Mouse (Mus musculus) frontal cortex, postnatal 14 days (tissue): ENCODE data around the gene Adcy10.

Experiments used
- DNase-seq, 2 experiments: peaks; one replicate each; pipeline ENCODE4 v3.0.0; 2022; ENCODE audit warnings: low spot score in 2 of 2

The Adcy10 gene

DNA sequence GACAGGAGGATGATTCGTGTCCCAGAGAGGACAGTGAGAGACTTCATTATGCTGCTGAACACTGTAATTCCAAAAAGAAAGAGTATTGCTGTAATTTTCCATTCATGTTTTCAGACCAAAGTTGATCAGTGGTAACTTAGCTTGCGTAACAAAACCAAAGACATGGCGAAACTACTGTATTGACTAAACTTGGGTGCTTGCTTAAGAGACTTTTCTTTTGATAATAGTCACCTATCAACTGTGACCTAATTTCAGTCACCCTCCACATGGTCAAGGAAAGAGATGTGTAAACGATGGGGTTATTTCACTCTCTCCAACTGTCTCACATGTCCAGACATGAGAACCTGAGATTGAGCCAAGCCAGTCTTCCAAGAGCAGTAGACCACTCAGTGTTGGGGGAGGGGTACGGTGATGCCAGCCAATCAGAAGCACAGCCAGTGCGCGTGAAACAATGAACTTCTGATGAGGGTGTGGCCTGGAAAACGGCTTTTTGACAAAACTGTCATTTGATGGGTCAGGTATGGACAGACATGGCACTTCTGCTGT, at the start of gene Adcy10:
Gene Adcy10 (plus strand): TSS at position 496 of the 546 bp plus-strand sequence.
- no peak for DNase-seq

DNA sequence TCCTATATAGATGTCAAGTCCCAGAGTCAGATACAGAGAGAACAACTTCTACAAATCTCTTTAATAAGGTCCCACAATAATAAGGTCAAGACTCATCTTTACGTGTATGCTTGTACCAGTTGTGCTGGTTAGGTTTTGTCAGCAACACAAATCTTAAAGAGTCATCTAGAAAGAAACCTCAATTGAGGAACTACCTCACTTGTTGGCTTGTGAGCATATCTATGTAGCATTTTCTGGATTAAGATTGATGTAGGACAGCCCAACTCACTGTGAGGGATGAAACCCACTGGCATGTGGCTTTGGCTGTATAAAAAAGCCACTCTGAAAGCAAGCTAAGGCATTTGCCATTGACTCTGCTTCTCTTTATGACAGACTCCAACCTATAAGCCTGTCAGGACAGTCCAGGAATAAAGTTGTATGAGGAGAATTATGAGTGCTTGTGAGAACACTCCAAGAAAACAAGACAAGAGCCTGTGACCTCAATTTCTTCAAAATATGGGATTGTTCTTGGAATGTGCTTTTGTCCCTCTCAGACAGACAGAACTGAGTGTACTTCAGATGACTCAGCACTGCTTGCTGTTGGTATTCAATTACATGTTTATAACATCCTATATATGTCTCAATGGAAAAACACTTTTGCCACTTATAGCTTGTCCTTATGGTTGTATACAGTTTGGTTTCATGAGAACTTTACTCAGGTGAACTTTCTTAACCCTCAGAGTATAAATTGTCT, 46.5 kb upstream of the Adcy10 start:
- DNase-seq: no peak

DNA sequence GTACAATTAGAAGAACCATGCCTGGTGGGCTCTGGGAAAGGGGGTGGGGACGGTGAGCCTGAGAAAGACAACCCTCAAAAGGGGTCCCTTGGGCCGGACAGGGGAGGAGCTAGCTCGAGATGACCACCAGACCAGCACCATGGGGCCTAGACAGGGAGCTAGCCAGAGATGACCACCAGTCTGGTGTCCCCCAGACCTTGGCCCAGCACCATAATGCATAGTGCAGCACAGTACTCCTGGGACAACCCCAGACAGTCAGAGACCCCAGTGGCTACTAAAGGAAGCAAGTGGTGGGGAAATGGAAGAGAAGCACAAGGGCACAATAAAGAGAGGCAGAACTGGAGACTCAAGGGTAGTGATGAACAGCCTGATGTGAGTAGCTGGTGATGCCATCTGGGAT, 44.2 kb upstream of the Adcy10 start:
- no peak for DNase-seq

DNA sequence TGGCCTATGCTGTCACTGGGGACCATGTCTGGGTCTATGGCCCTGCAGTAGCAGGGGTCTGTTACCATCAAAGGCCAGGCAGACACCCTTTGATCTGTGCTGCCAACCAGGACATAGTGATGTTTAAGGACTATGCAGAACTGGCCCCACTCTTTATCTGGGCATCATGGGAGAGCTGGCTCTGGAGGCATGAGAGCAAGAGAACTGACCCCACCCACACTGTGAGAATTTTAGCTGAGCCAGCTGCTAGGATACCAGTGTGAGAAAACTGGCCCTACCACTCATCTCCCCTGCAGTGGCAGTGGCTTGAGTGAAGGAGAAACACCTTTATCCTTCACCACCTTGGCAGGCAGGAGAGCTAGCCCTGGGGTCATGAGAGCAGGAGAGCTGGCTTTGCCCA, 43.8 kb upstream of the Adcy10 start:
- DNase-seq: no peak

DNA sequence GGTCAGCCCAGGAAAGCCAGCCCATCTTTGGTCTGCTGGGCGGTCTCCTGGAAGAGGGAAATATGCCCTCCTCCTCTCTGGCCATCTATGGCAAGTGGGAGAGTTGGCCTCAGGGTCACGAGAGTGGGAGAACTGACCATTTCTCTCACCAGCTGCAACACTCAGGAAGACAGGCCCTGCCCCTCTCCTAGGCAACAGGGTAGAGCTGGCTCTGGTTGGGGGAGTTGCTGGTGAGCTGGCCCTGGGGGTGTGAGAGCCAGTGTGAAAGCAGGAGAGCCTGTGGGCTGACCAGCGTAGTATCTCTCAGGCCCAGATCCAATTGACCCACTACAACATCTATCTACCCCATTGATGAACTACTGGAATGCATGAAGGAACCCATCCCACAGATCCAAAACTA, 43.3 kb upstream of the Adcy10 start:
- no peak for DNase-seq

DNA sequence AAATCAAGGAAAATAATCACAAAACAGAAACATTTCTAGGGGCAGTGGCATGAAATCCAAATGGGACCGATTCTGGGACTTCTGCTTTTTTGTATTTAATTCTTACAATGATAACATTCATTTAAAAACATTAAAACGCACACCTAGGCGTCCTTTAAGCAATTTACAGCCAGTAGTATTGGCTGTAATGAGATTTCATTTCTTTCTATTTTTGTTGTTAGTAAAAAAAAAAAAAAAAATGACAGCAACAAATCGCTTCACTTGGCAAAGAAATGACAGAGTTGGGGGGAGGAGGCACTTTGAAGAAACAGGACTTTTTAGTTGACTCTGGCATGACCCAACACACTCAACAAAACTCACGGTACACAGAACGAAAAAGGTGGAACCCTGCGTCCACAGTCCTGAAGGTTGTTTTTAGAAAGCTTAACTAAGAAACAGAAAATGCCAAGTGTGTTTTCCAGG, 25.9 kb upstream of the Adcy10 start:
- no peak for DNase-seq

DNA sequence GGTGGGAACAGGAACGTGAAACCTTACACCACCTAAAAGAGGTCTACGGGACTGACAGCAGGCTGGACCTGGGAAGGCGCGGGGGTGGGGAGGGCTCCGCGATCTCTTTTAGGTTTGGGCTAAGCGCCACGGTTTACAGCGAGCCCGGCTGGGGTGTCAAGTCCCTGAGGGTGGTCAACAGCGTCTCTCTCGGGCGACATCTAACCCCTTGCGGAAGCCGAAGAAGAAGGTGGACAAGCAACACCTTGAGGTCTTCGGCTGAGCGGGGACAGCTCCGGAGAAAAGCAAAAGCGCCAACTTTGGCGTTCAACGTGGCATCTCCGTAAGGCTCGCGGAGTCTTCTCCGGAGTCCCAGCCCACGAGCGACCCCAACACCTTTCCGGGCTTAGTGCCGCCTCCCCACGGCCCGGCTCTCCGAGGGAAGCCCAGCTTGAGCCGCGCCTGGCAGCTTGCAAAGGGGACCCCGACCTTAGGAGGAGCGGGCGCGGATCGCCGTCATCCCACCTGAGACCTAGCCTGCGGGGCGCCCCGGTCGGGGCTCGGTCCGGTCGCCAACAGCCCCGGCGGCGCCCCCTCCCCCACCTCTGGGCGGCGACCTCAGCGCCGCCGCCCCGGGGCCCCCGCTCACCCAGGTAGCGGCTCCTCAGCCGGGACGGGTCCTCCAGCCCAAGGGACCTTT, 25.3 kb upstream of the Adcy10 start:
- DNase-seq: peak; percentile 36 to 39

DNA sequence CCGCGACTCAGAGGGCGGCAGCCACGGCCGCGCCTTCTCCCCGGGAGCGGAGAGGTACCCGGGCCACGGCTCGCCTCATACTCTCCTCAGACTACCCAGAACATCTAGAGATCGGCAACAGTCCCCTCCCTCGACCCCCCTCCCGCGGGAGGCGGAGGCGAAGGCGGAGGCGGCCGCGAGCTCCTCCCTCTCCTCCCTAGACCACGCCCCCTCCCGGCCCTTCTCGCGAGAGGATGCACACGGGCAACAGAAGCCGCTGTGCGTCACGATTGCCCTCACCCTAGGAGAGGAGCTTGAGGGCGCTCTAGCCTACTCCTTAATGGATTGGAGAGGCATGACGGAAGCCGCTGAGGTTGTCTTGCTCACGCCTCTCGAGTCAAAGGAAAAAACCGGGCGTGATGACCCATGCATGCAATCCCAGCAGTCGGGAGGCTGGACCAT, 24.6 kb upstream of the Adcy10 start, which contains the start of the genes Dcaf6 and Mpc2:
Gene Dcaf6 (minus strand): TSS at position 116 of the 441 bp plus-strand sequence.
Gene Mpc2 (plus strand): TSS at position 278 of the 441 bp plus-strand sequence.
- peak; percentile 99 to 100 for DNase-seq

DNA sequence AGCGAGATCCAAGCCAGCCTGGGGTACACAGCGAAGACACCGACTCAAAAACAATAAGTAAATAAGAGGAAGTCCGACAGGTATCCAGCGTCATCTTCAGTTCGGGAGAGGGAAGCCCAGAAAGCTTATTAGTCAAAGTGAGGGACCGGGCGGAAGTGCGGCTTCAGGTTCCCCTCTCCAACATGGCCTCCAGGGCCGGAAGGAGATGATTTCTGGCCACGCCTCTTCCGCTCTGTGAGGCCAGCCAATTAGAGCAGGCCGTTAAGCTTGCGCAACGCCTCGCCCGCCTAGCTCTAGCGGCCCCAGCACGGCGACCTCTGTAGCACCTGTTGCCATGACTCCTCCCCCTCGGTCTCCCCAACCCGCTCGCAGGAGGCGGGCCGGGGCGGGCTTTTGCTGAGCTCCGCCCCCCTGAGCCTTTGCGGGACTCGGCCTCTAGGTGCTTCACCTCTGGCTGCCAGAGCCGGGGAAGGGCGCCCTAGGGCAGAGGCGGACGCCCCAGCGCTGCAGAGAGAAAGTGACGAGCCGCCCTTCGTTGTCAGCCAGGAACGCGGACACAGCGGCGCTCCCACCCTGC, 24.1 kb upstream of the Adcy10 start:
- DNase-seq: peak; percentile 98 to 99

DNA sequence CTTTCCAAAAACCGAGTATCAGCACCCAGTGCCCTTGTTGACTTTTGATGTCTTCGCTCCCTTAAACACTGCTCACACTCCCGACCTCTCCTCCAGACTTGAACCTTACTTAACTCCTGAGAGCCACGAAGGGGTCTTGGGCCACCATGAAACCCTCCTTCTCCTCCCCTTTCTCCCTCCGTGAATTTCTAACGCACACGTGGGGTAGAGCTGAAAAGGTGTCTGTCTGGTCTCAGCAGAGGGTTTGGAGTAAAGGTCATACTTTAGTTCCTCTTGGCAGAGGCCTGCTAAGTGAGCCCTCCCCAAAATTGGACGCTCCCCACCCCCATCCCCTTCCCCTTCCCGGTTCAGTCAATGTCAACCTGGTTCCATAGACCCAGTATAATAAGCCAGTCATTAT, 23.3 kb upstream of the Adcy10 start:
- DNase-seq: no peak

DNA sequence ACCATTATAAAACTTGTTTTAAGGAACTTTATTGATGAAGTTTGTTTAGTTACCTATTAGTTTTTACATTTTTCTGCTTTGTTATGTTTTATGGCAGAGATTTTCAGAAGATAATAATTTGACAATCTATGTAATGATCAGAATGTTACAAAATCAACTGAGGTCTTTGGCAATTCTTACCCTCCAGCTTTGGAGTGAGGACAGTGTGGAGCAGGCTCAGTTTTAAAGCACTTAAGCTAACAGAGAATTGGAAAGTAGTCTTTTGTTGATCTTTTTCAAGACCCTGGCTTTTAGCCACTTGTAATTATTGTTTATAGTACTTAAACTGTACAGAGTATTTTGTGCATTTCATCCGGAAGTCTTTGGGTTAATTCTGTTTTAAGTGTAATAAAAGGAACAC, 22.1 kb upstream of the Adcy10 start:
- DNase-seq: no peak

DNA sequence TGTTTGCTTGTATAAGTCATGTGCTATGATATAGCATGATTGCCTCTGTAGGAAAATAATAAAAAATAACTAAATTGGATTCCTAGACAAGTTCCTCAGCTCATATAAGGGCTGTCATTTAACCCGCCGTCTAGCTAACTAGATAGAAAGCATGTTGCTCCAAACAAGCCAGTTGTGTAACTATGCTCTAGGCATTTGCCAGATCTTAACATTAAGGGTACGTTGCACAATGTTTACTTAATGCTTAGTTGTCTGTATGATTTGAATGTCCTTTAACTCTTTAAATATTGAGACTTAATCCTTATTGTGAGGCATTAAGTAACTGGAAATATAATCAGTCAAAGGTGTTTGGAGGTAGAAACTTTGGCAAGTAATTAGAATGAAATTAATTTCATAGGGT, 20.4 kb upstream of the Adcy10 start:
- DNase-seq: no peak

DNA sequence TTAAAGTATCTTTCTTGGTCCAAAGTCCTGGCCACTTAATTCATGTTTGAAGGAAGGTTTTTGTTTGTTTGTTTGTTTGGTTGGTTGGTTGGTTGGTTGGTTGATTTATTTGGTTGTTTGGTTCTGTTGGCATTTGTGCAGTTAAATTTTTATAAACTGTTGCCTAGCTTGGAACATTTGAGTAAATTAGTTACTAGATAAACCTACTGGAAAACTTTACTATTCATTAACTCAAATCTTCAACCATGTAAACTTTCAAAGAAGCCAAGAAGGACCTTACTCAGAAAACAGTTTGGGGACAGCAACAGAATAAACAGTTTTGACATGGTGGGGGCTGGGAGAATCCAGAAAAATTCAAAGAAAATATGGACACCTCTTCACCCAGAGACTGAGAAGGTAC, 16.0 kb upstream of the Adcy10 start:
- no peak for DNase-seq

DNA sequence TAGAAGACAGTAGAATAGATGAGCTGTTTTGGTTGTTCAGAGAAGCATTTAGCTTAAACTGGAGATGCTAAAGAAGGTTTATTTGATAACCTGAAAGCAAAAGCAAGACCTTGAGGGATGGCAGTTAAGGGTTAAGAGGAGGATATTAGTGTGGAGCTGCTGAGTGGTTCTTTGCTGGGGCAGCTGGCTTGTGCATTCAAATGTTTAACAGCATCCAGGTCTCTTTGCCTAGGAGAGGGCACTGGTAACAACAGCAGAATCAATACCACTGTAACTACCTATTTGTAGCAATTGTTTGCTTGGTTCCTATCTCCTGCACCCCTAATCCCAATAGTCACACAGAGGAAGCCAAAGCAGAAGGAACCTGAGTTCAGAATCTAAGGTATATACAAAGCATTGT, 15.3 kb upstream of the Adcy10 start:
- DNase-seq: no peak

DNA sequence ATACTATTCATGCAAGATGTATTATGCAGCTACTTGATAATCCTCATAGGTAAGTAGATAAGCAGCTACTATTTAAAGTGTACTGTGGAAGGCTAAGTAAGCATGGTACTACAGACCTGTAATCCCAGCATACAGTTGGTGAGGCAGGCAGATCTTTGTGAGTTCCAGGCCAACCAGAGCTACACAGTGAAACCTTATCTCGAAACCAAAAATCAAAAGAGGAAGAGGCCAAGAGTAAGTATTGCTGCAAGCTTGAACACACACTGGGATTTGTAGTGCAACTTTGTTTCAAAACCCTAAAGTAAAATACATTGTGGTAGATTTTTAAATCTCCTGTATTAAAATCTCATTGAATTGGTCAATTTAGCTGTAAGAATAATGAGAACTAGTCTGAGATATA, 13.5 kb upstream of the Adcy10 start:
- DNase-seq: no peak

DNA sequence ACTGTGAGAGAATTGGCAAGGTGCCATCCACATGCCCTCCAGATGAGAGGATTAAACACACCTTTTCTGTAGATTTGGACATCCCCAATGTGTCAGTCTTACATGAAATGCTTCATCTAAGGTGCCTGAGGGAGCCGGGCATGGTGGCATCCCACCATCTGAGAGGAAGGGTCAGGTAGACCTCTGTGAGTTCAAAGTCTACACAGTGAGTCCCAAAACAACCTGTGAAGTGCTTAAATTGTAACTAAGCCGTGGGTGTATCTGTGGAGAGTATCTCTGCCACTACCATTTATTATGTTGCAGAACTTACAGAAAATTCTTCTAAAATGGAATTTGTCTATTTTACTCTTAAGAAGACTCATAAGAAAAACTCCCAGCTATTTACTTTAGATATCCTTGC, 1.1 kb downstream of the Adcy10 start:
- DNase-seq: no peak

DNA sequence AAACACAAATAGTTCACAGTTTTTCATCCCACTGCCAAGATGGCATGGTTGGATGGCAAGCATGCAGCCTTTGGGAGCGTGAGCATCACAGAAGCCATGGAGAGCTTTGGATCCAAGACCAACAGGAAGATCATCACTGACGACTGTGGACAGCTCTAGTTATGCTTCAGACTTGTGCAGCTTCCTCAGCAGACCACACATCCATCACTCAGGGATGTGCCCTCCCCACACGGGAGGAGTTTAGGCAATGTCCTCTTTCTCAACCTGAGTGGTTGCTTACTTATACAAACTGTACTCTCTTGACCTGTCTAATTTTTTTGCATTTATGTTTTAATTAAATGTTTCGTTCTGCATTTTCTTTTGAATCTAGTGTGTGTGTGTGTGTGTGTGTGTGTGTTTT, 4.2 kb downstream of the Adcy10 start:
- DNase-seq: no peak

DNA sequence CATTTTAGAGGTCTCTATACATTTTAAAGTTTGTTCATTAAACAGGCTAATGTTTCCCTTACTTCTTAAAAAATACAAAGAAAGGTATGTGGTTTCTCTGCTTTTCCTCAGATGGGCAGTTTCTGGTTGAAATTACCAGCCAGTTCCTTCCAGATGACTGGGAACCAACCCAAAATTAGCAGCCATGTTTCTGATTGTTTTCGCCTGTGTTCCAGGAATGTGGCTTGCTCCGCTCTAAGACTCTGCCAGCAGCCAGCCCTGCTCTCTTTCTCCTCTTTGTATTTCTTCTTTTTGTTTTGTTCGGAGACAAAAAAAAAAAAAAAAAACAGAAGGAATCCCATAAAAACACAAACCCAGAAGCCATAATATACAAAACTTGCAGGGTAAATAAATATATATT, 13.9 kb downstream of the Adcy10 start:
- no peak for DNase-seq

DNA sequence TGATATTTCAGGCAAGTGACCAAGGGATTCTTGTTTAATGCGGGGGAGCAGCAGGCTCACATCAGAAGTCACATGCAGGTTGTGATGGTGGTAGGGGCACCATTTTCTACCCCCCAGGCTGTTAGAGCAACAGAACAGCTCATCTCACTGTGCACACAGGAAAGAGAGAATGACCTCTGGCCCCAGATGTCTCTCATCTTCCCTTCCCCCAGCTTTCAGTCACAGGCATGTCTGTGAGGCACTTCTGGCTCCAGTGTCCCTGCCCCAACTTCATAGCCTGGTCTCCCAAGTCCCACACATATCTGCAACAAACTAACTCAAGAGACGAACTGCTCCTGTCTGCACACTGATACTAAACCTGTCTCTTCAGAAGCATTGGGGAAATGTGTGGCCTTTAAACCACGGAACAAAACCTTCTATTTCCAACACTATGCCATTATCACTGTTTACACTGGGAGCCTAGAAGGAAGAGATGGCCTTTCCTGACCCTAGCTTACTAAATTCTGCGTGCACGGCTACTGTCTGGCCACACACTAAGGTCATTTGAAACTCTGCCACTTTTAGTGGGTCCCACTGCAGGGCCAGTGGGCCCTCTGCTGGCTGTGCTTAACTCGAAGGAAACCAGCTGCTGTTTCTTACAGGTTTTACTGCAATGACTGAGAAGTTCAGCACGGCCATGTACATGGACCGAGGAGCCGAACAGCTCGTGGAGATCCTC, 18.5 kb downstream of the Adcy10 start:
- no peak for DNase-seq

DNA sequence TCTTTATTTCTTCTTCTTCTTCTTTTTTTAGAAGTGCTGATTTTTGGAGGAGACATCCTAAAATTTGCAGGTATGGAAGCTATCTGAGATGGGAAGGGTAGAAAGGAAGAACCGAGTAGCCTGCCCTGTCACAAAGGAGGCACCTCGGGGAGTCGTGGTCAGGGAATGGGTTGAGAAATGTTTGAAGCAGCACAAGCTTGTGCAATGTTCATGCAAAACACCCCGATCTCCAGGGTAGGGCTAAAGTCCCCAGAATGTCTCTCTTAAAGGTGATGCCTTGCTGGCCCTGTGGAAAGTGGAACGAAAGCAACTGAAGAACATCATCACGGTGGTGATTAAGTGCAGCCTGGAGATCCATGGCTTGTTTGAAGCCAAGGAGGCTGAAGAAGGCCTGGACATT, 21.3 kb downstream of the Adcy10 start:
- no peak for DNase-seq

DNA sequence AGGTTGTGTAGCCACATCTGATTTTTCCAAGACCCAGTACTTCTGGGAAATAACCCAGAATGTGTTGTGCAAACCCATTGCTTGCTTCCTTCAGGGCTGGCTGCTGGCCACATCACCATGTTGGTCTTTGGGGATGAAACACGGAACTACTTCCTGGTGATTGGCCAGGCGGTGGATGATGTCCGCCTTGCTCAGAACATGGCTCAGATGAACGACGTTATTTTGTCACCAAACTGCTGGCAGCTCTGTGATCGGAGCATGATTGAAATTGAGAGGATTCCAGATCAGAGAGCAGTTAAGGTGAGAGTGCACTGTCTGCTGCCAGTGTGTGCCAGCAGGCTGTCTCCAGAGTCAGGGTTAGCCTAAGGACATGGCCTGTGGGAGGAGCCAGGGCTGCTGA, 25.2 kb downstream of the Adcy10 start:
- no peak for DNase-seq

DNA sequence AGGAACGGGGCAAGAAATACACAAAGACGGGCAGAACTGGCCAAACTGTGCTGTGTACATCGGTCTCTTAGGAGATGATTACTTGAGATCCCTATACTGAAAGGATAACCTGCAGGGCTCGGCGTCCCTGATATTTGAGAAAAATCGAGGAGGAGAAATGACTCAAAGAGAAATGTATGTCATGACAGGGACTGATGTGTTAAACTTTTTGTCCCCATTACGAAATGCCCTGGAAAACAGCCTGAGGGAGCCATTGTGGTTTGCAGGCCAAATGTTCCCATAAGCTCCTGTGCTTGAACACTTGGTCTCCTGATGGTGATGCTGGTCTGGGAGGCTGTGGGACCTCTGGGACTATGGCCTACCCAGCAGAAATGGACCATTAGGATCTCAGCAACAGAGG, 35.7 kb downstream of the Adcy10 start:
- DNase-seq: no peak
